Mouse (Mus musculus) kidney, postnatal 4 days (tissue): ENCODE measurements at regions not wholly inside any gene's neighbourhood (a gene's known extent, or its start where the extent isn't known, plus 50 kb on each side); places are given as distances from the start of the nearest gene placed in this dataset.

Source experiments
- DNase-seq, 2 experiments: peaks; one replicate each; pipeline ENCODE4 v3.0.0; 2021; ENCODE audit warnings: mixed read lengths in 2 of 2

DNA sequence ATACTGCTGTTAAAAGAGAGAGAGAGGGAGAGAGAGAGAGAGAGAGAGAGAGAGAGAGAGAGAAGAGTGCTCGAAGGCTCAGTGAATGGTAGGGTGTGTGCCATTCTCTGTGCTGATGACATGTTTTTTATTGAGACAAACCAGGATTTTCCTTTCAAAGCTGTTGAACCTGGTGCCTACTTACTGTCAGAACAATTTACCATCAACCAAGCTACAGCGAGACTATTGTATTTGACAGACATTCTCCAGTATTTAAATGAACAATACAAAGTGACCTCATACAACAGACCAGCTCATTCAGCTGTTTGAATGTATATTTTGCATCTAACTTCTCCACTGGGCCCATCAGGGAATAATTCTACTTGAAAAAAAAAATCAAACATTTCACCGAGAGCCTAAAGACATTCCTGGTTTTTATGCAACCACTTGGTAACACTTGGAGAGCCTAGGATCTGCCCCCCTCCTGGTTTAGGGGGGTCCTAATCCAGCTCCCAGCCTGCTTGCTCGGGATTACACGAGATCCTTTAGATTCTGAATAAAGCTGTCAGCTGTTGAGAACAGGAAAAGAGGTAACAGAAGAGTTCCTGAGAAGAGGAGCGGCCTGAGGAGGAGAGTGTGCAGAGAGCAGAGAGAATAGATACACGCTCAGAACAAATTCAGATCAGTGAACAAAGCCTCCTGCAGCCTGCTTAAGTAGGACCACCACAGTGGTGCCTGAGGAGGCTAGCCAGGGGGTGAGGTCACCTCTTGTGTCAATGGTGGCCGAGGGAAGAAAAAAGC, 117.3 kb downstream of the Anapc10 start:
- no peak for DNase-seq

- DNase-seq: no peak
These were observed 117.9 kb downstream of the Anapc10 start for GRCm38 (mm10) chr8:79829543-79829890.

DNA sequence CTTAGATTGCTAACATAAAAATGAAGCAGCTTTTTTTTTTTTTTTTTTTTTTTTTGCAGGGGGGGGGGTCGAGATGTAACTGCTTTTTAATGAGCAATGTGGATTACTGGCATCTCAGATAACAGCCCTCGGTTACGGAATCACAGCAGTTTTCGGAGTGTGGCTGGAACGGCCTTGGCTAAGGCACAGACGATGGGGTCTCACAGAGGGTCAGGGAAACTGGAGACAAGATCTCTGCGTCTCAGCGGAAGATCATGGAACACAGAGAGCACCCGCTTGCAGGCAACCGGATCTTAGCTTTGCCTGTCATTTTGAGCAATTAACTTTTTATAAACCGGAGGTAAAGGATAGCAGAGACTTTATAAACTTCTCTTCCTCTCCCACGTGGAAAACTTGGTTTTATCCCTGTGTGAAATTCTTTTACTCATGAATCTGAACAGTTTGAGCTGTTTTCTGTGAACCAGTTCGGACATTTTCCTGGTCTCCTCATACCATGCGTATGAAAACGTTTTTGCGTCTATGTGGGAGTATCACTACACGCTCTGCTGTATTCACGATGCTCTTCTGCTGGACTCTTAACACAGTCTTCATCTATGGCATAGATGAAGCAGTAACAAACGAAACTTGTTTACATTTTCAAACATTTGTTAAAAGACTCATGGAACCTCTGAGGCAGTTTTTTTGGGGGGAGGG, 118.5 kb downstream of the Anapc10 start:
- DNase-seq: peak; percentile 4

DNA sequence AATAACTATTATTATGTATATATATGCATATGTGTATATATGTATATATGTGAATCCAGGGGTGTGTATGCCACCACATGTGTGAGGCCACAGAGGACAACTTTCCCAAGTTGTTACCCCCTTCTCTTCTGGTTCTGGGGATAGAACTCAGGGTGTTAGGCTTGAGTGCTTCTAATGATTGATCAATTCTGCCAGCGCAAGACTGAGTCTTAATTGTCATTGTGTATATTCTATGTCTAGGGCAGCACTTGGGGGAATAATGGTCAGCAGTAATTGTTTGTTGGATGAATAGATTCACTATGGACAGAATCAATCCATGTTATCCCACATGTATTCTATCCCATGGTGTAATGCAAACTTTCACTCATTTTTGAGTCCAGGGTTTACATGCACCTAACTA, 127.3 kb downstream of the Anapc10 start:
- no peak for DNase-seq

GRCm38 (mm10) chr8:79849982-79850514, 138.4 kb downstream of the Anapc10 start:
- no peak for DNase-seq

GRCm38 (mm10) chr8:79850519-79850918, 138.9 kb downstream of the Anapc10 start:
- DNase-seq: no peak

GRCm38 (mm10) chr8:79872416-79873077, 160.9 kb downstream of the Anapc10 start:
- no peak for DNase-seq

GRCm38 (mm10) chr8:79907971-79908370, 149.8 kb downstream of the Hhip start:
- DNase-seq: peak; percentile 16 to 24
